Mouse (Mus musculus): ENCODE results near the gene Ush2a.

DNA sequence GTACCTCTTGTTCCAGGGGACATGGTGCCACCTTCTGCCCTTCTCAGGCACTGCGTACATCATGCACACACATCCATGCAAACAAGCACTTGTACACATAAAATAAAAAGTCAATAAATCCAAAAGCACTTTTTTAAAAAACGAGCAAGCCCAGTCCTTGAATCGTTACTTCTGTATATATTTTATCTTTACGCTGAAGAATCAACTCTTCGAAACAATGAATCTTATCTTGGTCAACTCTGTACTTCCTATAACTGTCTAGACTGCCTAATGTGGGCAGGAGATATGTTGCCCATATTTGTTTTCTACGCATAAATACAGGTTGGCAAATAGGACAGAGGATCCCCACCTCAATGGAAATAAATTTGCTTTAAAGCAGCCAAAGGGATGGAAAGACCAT lies 585.4 kb downstream of the Ush2a start:
- TF ChIP-seq MAX (IDR thresholded peaks at IDR 0.05; ENCODE audit: low read depth): no peak
- no peak for TF ChIP-seq TCF12 (IDR thresholded peaks at IDR 0.05; ENCODE audit: insufficient read depth, poor library complexity, severe bottlenecking)
- no peak for TF ChIP-seq USF1 (IDR thresholded peaks at IDR 0.05; ENCODE audit: low read depth)
- no peak for TF ChIP-seq CEBPB (IDR thresholded peaks at IDR 0.05; ENCODE audit: insufficient read depth, poor library complexity, severe bottlenecking)
- TF ChIP-seq MYOD1 (IDR thresholded peaks at IDR 0.05; ENCODE audit: control insufficient read depth in 1 of 3, insufficient read length in 2 of 3, low read depth in 2 of 3): no peak
- TF ChIP-seq POLR2A (IDR thresholded peaks at IDR 0.05; ENCODE audit: insufficient read length, low read depth): no peak
- TF ChIP-seq MYOG (IDR thresholded peaks at IDR 0.05; ENCODE audit: control insufficient read depth in 1 of 3, insufficient read depth in 1 of 3, insufficient read length in 2 of 3, low read depth in 2 of 3): no peak

Measured in myocyte (in vitro differentiated cells).